Mouse (Mus musculus): Measurements from ENCODE around the gene Retreg3. TPM values are rescaled to one million over a fixed set of nuclear protein-coding genes. Genes with fewer than 3 reads are reported as not detected.

The Retreg3 gene
- total and polyA plus RNA-seq, 3 experiments = 17.0 to 23.4 TPM; not detected in 1

- H3K9ac ChIP-seq (ENCODE audit: control insufficient read depth, low read depth, low read length, poor library complexity, severe bottlenecking) = no peak overlapping the region
- peak; percentile 30; the same call in 1 of the 2 replicates for TF ChIP-seq MAFK (IDR thresholded peaks at IDR 0.05; ENCODE audit: borderline replicate concordance, low read depth, low read length)
- TF ChIP-seq NRF1 (IDR thresholded peaks at IDR 0.05; ENCODE audit: insufficient read depth, low read depth, low read length, poor library complexity, severe bottlenecking) = no peak
- TF ChIP-seq EP300 (IDR thresholded peaks at IDR 0.05; ENCODE audit: low read depth in 1 of 2, low read length in 2 of 2) = 0 out of 4 replicates have a peak, but pooled peaks of 1 of the 2 experiments have one; percentile 13
- TF ChIP-seq MEF2A (IDR thresholded peaks at IDR 0.05; ENCODE audit: extremely low read depth, insufficient replicate concordance, low read depth, low read length, poor library complexity, severe bottlenecking) = peak; percentile 93
- peak; percentile 60 for TF ChIP-seq GATA1 (IDR thresholded peaks at IDR 0.05; ENCODE audit: low read depth, low read length)
- TF ChIP-seq GABPA (IDR thresholded peaks at IDR 0.05; ENCODE audit: low read depth, low read length) = no peak
- no peak for TF ChIP-seq ZMIZ1 (IDR thresholded peaks at IDR 0.05; ENCODE audit: low read depth, low read length)
- peak; percentile 78 for TF ChIP-seq TAL1 (IDR thresholded peaks at IDR 0.05; ENCODE audit: low read length)
- TF ChIP-seq ETS1 (IDR thresholded peaks at IDR 0.05; ENCODE audit: low read depth, low read length) = peak; percentile 82
- 0 out of 2 replicates have a peak, but pooled peaks have one; percentile 17 for TF ChIP-seq SIN3A (IDR thresholded peaks at IDR 0.05; ENCODE audit: low read length)
- peak; percentile 56 for TF ChIP-seq TCF12 (IDR thresholded peaks at IDR 0.05; ENCODE audit: low read depth, low read length)
- no peak for TF ChIP-seq SMC3 (IDR thresholded peaks at IDR 0.05; ENCODE audit: low read depth, low read length)
- peaks cover 3 to 13% of the 10 kb centered on the region in 2 experiments; a peak in 3 of 4 replicates for H3K4me1 ChIP-seq (ENCODE audit: control insufficient read depth in 1 of 2, insufficient read depth in 2 of 2, low read length in 2 of 2)
- DNase-seq (ENCODE audit: low read depth, low spot score) = peak; percentile 62
- no peaks in the 10 kb centered on the region for H3K27me3 ChIP-seq (ENCODE audit: control insufficient read depth in 1 of 2, insufficient read depth in 2 of 2, low read length in 2 of 2)
- no peak overlapping the region for H3K4me3 ChIP-seq (ENCODE audit: control insufficient read depth in 1 of 2, insufficient read depth in 1 of 2, low read depth in 2 of 2, low read length in 2 of 2)
- H3K27ac ChIP-seq (ENCODE audit: control insufficient read depth, low read depth, low read length) = no peak overlapping the region
- no peaks in the 10 kb centered on the region for H3K9me3 ChIP-seq (replicated peaks; ENCODE audit: insufficient read depth, low read length)
- peaks cover 3 to 7% of the 10 kb centered on the region in 2 experiments; a peak in 3 of 4 replicates for H3K36me3 ChIP-seq (ENCODE audit: control insufficient read depth in 1 of 2, insufficient read depth in 2 of 2, low read length in 2 of 2)
- H3K79me2 ChIP-seq (ENCODE audit: control insufficient read depth, insufficient read depth, low read length, poor library complexity) = no peaks in the 10 kb centered on the region
Measured at GRCm38 (mm10) chr11:101131187-101131586, 11.5 kb upstream of the Retreg3 start.

GRCm38 (mm10) chr11:101130056-101130756 is 10.5 kb upstream of the Retreg3 start:
- TF ChIP-seq CHD1 (IDR thresholded peaks at IDR 0.05; ENCODE audit: low read depth, low read length) (no peak), MAFK (IDR thresholded peaks at IDR 0.05; ENCODE audit: borderline replicate concordance, low read depth, low read length) (no peak), CTCF (IDR thresholded peaks at IDR 0.05 in 2 of 3, conservative IDR thresholded peaks at IDR 0.05 in 1 of 3; ENCODE audit: control insufficient read depth in 1 of 3, insufficient read depth in 1 of 3, low read depth in 2 of 3, low read length in 3 of 3, poor library complexity in 1 of 3, severe bottlenecking in 1 of 3) (no peak), NRF1 (IDR thresholded peaks at IDR 0.05; ENCODE audit: insufficient read depth, low read depth, low read length, poor library complexity, severe bottlenecking) (no peak), POLR2AphosphoS5 (IDR thresholded peaks at IDR 0.05; ENCODE audit: borderline replicate concordance, low read depth, low read length) (no peak), RCOR1 (IDR thresholded peaks at IDR 0.05; ENCODE audit: low read depth, low read length) (no peak), MAZ (IDR thresholded peaks at IDR 0.05; ENCODE audit: low read depth, low read length) (no peak), NELFE (IDR thresholded peaks at IDR 0.05; ENCODE audit: low read depth, low read length) (no peak), ZNF384 (IDR thresholded peaks at IDR 0.05; ENCODE audit: low read depth, low read length) (no peak), CHD2 (IDR thresholded peaks at IDR 0.05; ENCODE audit: low read length) (no peak), ELF1 (IDR thresholded peaks at IDR 0.05; ENCODE audit: low read depth, low read length) (no peak), MAX (IDR thresholded peaks at IDR 0.05; ENCODE audit: low read length) (no peak), SIN3A (IDR thresholded peaks at IDR 0.05; ENCODE audit: low read length) (no peak), EP300 (IDR thresholded peaks at IDR 0.05; ENCODE audit: low read depth in 1 of 2, low read length in 2 of 2) (no peak), JUND (IDR thresholded peaks at IDR 0.05; ENCODE audit: low read depth, low read length) (no peak), MXI1 (IDR thresholded peaks at IDR 0.05; ENCODE audit: low read depth, low read length) (no peak), MYC (IDR thresholded peaks at IDR 0.05; ENCODE audit: low read depth, low read length) (no peak), MYB (IDR thresholded peaks at IDR 0.05; ENCODE audit: low read depth, low read length) (no peak), TCF12 (IDR thresholded peaks at IDR 0.05; ENCODE audit: low read depth, low read length) (no peak), ZKSCAN1 (IDR thresholded peaks at IDR 0.05; ENCODE audit: low read depth, low read length) (no peak)
- no peak overlapping the region for H3K4me3 ChIP-seq (ENCODE audit: control insufficient read depth in 1 of 2, insufficient read depth in 1 of 2, low read depth in 2 of 2, low read length in 2 of 2)
- H3K79me2 ChIP-seq (ENCODE audit: control insufficient read depth, insufficient read depth, low read length, poor library complexity) = no peaks in the 10 kb centered on the region
- no peak for DNase-seq (ENCODE audit: low read depth, low spot score)
- peaks cover 3 to 7% of the 10 kb centered on the region in 2 experiments; a peak in 3 of 4 replicates for H3K36me3 ChIP-seq (ENCODE audit: control insufficient read depth in 1 of 2, insufficient read depth in 2 of 2, low read length in 2 of 2)
- H3K9me3 ChIP-seq (replicated peaks; ENCODE audit: insufficient read depth, low read length) = no peaks in the 10 kb centered on the region
- no peaks in the 10 kb centered on the region for H3K27me3 ChIP-seq (ENCODE audit: control insufficient read depth in 1 of 2, insufficient read depth in 2 of 2, low read length in 2 of 2)
- H3K9ac ChIP-seq (ENCODE audit: control insufficient read depth, low read depth, low read length, poor library complexity, severe bottlenecking) = no peak overlapping the region
- no peak overlapping the region for H3K27ac ChIP-seq (ENCODE audit: control insufficient read depth, low read depth, low read length)
- H3K4me1 ChIP-seq (ENCODE audit: control insufficient read depth in 1 of 2, insufficient read depth in 2 of 2, low read length in 2 of 2) = peaks cover 3 to 13% of the 10 kb centered on the region in 2 experiments; a peak in 3 of 4 replicates

All from MEL (cell line).